Mouse (Mus musculus): ENCODE measurements around the gene Stambp.

Gene Stambp

GRCm38 (mm10) chr6:83501524-83502310, 70.8 kb downstream of the Stambp start:
- no peak for DNase-seq (ENCODE audit: low spot score in 2 of 2)

DNA sequence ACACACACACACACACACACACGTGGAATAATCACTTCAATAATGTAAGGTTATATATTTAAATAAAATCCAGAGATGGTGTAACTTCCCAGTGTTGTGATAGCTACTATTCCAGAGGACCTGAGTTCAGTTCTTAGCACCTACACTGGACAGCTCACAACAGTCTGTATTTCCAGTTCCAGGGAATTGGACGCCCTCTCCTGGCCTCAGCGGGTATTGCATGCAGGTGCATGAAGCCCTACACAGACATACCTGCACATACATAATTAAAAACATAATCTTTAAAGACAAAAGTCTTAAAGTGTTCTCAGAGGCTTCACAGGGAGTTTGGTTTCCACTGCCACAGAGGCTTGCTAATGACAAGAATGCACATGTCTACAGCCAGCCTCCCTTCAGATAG, 72.1 kb downstream of the Stambp start:
- no peak for DNase-seq (ENCODE audit: low spot score in 2 of 2)

- no peak for DNase-seq (ENCODE audit: low spot score in 2 of 2)
Measured at GRCm38 (mm10) chr6:83499078-83499477, 73.5 kb downstream of the Stambp start.

DNA sequence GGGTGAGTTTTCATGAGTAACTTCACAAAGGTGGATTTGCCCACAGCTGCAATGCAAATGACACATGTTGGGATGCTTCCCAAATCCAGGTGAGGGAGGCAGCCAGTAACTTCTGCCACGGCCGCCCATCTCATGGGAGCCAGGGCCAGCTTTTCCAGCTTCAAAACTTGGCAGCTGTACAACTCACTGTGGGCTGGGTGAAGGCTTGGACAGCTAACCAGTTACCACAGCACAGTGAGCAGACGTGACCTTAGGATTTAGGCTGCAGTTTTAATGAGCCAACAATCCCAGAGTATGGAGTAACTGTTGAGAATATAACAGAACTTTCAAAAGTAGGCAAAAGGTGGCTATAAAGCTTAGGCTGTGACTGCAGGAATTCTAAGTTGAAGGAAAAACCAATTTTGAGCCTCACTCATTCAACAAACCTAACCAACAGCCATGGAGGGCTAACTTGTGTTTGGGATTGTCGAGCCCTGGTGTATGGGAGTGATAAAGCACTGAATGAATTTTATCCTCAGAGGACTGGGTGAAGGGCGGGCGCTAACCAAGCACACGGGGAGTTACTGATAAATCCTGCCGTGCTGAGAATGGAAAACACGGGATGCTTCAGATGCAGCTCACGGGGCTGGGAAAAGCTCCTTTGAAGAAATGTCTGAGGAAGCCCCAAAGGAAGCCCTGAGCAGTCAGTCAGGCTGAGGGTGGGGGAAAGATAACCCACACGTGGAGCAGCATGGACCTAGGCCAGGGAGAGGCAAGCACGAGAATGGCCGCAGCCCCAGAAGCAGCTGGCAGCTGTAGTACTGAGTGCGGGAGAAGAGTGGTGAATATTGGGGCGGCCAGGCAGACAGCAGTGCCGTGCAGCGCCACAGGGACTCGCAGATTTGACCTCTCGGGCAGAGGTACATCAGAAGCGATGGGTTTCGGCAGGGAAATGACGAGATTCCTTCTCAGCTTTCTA, 75.5 kb downstream of the Stambp start:
- DNase-seq (ENCODE audit: low spot score in 2 of 2), result no peak

GRCm38 (mm10) chr6:83496009-83496752, 76.3 kb downstream of the Stambp start:
- DNase-seq (ENCODE audit: low spot score in 2 of 2), result no peak

Measured in spleen, postnatal 14 days (tissue).